Mouse (Mus musculus) lung, adult 2 months (tissue): ENCODE results near the gene Btbd9.

Experiments used
- CTCF ChIP-seq: fragments of 200-500 bp; IDR thresholded peaks from 2 replicates; pipeline ENCODE4 v1.5.1; 2011; ENCODE audit warnings: mild to moderate bottlenecking, low read length, control low read depth; ENCODE audit not compliant: insufficient read depth
- POLR2A ChIP-seq: fragments of 200-500 bp; IDR thresholded peaks from 2 replicates; pipeline ENCODE4 v1.6.1; 2011; ENCODE audit warnings: low read depth, mild to moderate bottlenecking, control low read depth, low read length, borderline replicate concordance; ENCODE audit errors: extremely low read depth

DNA sequence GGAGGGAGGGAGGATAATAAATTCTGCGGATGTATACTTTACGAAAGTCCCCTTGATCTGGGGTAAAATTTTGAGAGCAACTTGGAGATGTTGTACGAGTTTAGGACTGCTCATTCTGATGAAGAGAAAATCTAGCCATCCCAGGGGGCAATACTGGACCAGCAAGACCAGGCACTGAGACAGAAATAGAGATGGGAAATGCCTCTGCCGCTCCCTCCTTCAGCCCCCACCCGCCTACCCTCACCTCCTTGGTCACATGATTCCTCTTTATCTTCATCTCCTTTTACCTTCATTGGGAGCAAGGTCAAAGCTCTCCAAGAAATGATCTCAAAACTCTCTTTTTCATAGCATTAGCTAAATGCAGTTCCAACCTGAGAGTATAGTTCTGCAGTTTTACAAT is 88.6 kb downstream of the Btbd9 start:
- TF ChIP-seq CTCF = no peak
- no peak for TF ChIP-seq POLR2A
